ENCODE assay signal across 11 mouse cellular contexts in genomic region chr4:138596391-138597130, GRCm38 (mm10). TPM values are rescaled to one million over a fixed set of nuclear protein-coding genes. Genes with fewer than 3 reads are reported as not detected.
DNase-seq lines count a peak whose midpoint lies in the region; ATAC-seq and TF ChIP-seq lines count a peak whose summit lies in the region.
"Had no signal": no experiment of that assay in that cellular context is flagged by ENCODE, and none has a peak within 500 bp of the region (broad histone marks: within the 10 kb centered on the region; RNA-seq: fewer than 3 reads in every experiment).

No protein-coding gene starts in this region.

- WGBS in kidney, adult 2 months = 26% methylated on average over 12 of the region's 12 CpGs
- WGBS in midbrain, postnatal 0 days = 36% methylated on average over 12 of the region's 12 CpGs

- no peaks in the 10 kb centered on the region for H3K36me3 ChIP-seq in kidney, adult 2 months (ENCODE audit: control insufficient read depth, insufficient read depth, low read length)
- H3K36me3 ChIP-seq in midbrain, postnatal 0 days (ENCODE audit: insufficient read depth, low read length) = no peaks in the 10 kb centered on the region
- H3K36me3 ChIP-seq: embryonic facial prominence, embryonic 13.5 days had no signal

- H3K4me3 ChIP-seq in kidney, adult 2 months (ENCODE audit: insufficient read depth, low read depth, low read length) = no peak overlapping the region
- no peak overlapping the region for H3K4me3 ChIP-seq in midbrain, postnatal 0 days (ENCODE audit: low read depth, low read length)
- H3K4me3 ChIP-seq: embryonic facial prominence, embryonic 13.5 days; megakaryocyte, embryonic 14.5 days had no signal

- H3K27me3 ChIP-seq in kidney, adult 2 months (replicated peaks; ENCODE audit: control insufficient read depth, insufficient read depth, low read length) = no peaks in the 10 kb centered on the region
- no peaks in the 10 kb centered on the region for H3K27me3 ChIP-seq in midbrain, postnatal 0 days (ENCODE audit: insufficient read depth, low read length)
- H3K27me3 ChIP-seq: embryonic facial prominence, embryonic 13.5 days had no signal

- no peak overlapping the region for H3K27ac ChIP-seq in kidney, adult 2 months (ENCODE audit: insufficient read depth, low read depth, low read length)
- H3K27ac ChIP-seq in midbrain, postnatal 0 days (ENCODE audit: low read depth, low read length) = peak overlapping the region; percentile 79; the same call in 1 of the 2 replicates
- H3K27ac ChIP-seq: embryonic facial prominence, embryonic 13.5 days had no signal

- TF ChIP-seq CTCF in kidney, adult 2 months (conservative IDR thresholded peaks at IDR 0.05; ENCODE audit: insufficient read depth, insufficient read length, low read depth, low read length) = no peak
- no peak for TF ChIP-seq CTCF in midbrain, postnatal 0 days (IDR thresholded peaks at IDR 0.05)

- no peak for ATAC-seq in midbrain, postnatal 0 days (ENCODE audit: low FRiP score)

- no peak overlapping the region for H3K9ac ChIP-seq in midbrain, postnatal 0 days (replicated peaks; ENCODE audit: low read length, poor library complexity, severe bottlenecking)
- H3K9ac ChIP-seq: embryonic facial prominence, embryonic 13.5 days had no signal

- H3K4me1 ChIP-seq in kidney, adult 2 months (ENCODE audit: control insufficient read depth, insufficient read depth, low read length) = no peaks in the 10 kb centered on the region
- H3K4me1 ChIP-seq in midbrain, postnatal 0 days (ENCODE audit: insufficient read depth, low read length) = peaks cover 8% of the 10 kb centered on the region
- H3K4me1 ChIP-seq: embryonic facial prominence, embryonic 13.5 days; megakaryocyte, embryonic 14.5 days had no signal

- H3K4me2 ChIP-seq in midbrain, postnatal 0 days (ENCODE audit: low read depth, low read length, poor library complexity, severe bottlenecking) = no peak overlapping the region
- H3K4me2 ChIP-seq: embryonic facial prominence, embryonic 13.5 days had no signal

- no peak for TF ChIP-seq POLR2A in kidney, adult 2 months (IDR thresholded peaks at IDR 0.05; ENCODE audit: low read depth, low read length)

- peak; percentile 21 for DNase-seq in kidney, adult 2 months
- no peak for DNase-seq in kidney, adult 11 months
- peak; percentile 16 for DNase-seq in embryo, embryonic 9.5 days (ENCODE audit: extremely low spot score)
- peak; percentile 18 to 38 for DNase-seq in lung, adult 18-20 months
- DNase-seq in midbrain, postnatal 0 days (ENCODE audit: low spot score) = peak; percentile 64
- no peak for DNase-seq in thymus, adult 18-20 months
- no peak for DNase-seq in layer of hippocampus, postnatal 25 days (ENCODE audit: extremely low spot score in 1 of 2, low spot score in 1 of 2)
- DNase-seq in testis, postnatal 10 days (ENCODE audit: low spot score) = no peak

- no peaks in the 10 kb centered on the region for H3K9me3 ChIP-seq in midbrain, postnatal 0 days (ENCODE audit: low read length)
- H3K9me3 ChIP-seq: embryonic facial prominence, embryonic 13.5 days had no signal

RNA-seq across cellular contexts. Expression of gene Vwa5b1, which starts 39.1 kb away (rescaled TPM):
- polyA plus RNA-seq in kidney, adult 2 months (2012; rRNA removed) = 0.08 TPM in 1 of 2 replicates, not detected in the other
- total RNA-seq in midbrain, postnatal 0 days (2014; rRNA removed) = 8.8 and 16.9 TPM in 2 replicates
- polyA plus RNA-seq in midbrain, postnatal 0 days (2015; fragmentation: Nextera tagmentation; extraction: Ambion mirVana) = 2.1 and 3.1 TPM in 2 replicates
- total RNA-seq in layer of hippocampus, postnatal 25 days (2021) = 1 to 10 TPM; 1.0 TPM
- polyA plus RNA-seq: heart, embryonic 14.5 days had no signal

Comparison
In these comparisons a context has a peak if more than half of its experiments do, and no peak if none do; other contexts are left out.
1. DNase-seq: peak in kidney, adult 2 months (single experiment), embryo, embryonic 9.5 days (single experiment), lung, adult 18-20 months (2 of 2) and midbrain, postnatal 0 days (single experiment); none in kidney, adult 11 months (single experiment), thymus, adult 18-20 months (0 of 2), layer of hippocampus, postnatal 25 days (0 of 2) and testis, postnatal 10 days (single experiment).